Mouse (Mus musculus) CD4-positive naive resting alpha-beta T cell, adult 57 days (primary cell): ENCODE measurements around the gene Slc41a1. TPM values are rescaled to one million over a fixed set of nuclear protein-coding genes. Genes with fewer than 3 reads are reported as not detected.

ENCODE experiments used
- total RNA-seq: library from RNA; stranded (reverse); gene quantifications from one replicate; pipeline ENCODE4 v1.2.4, GENCODE M21; 2023

The Slc41a1 gene
- 34.8 TPM for total RNA-seq

GRCm38 (mm10) chr1:131827207-131827786 is at the start of gene Slc41a1:
TSS of gene Slc41a1 (plus strand) at chr1:131827493.

GRCm38 (mm10) chr1:131797202-131797909 is 29.9 kb upstream of the Slc41a1 start, which contains the start of gene Pm20d1:
TSS of gene Pm20d1 (plus strand) at chr1:131797381.

GRCm38 (mm10) chr1:131867093-131867945 is 40.0 kb downstream of the Slc41a1 start, which contains the start of gene Rab29:
TSS of gene Rab29 (plus strand) at chr1:131867224.

Other genes starting within 250 kb of the Slc41a1 start
- gene Avpr1b, start 228.3 kb upstream of the Slc41a1 start, total RNA-seq = not detected
- 193 TPM for gene Ctse, start 189.2 kb upstream of the Slc41a1 start, total RNA-seq
- gene Rab7b, start 138.8 kb upstream of the Slc41a1 start, total RNA-seq = 1.5 TPM
- not detected for gene Slc26a9, start 83.5 kb upstream of the Slc41a1 start, total RNA-seq
- gene Pm20d1, start 30.1 kb upstream of the Slc41a1 start, total RNA-seq = not detected
- gene Rab29, start 39.7 kb downstream of the Slc41a1 start, total RNA-seq = 9.5 TPM
- 72.1 TPM for gene Nucks1, start 83.0 kb downstream of the Slc41a1 start, total RNA-seq
- 2.0 TPM for gene Slc45a3, start 135.5 kb downstream of the Slc41a1 start, total RNA-seq
- gene Elk4, start 180.1 kb downstream of the Slc41a1 start, total RNA-seq = 337 TPM
- gene Mfsd4a, start 240.6 kb downstream of the Slc41a1 start, total RNA-seq = 0.18 TPM